Mouse (Mus musculus) yolk sac, embryonic 10.5 days (tissue): ENCODE results near the gene Gng12.
A peak's percentile ranks its signal among the peaks of the same experiment; 100 is the strongest.
"Not testable (repeated sequence)": the region's sequence is repeated elsewhere in the genome, so short reads cannot be mapped to it uniquely, and the experiment has no call there.

Experiments used
- DNase-seq: peaks from one replicate; pipeline ENCODE4 v3.0.0-alpha.2; 2017; ENCODE audit warnings: low spot score

Gene Gng12

DNA sequence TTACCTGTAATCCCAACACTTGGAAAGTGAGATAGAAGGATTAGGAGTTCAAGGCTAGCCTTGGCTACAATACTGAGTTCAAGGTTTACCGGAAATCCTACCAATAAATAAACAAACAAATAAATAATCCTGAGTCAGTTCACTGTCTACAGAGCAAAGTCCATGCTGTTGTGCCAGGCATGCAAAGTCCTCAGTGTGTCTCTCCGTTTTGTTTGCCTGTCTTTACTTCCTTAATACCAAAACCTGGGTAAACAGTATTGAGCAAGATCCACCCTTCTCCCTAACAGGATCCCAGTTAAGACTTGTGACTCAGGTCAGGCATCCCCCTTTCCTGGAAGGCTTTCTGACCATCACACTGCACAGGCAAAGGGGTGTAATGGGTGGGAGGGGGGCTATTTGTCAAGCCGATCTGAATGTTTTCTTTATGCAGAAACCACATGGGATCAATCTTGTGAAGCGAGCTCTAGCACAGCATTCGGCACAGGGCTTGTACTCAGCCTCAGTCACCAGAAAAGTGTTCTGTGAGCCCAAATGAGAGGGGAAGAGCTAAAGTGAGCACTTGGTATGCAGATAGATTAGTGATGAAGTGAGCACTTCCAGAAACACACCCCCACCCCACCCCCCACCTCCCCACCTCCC lies 133.2 kb downstream of the Gng12 start:
- DNase-seq, result peak; percentile 74

DNA sequence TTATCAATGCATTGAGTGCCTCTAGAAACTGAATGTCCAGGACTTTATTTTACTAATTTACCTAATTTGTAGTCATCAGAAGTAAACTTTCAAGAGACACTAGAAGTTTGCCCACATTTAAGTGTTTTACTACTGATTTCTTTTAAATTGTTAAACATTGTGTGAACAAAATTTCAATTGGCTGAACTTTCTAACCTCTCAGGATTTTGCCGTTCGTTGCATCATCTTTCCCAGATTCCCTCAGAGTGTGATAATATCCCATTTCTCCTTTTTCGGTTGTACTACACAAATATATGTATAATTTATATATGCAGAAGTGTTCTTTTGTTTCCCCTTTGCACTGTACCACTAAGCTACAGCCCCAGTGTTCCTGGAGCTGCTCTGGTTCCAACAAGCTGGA lies 133.8 kb downstream of the Gng12 start:
- no peak for DNase-seq

DNA sequence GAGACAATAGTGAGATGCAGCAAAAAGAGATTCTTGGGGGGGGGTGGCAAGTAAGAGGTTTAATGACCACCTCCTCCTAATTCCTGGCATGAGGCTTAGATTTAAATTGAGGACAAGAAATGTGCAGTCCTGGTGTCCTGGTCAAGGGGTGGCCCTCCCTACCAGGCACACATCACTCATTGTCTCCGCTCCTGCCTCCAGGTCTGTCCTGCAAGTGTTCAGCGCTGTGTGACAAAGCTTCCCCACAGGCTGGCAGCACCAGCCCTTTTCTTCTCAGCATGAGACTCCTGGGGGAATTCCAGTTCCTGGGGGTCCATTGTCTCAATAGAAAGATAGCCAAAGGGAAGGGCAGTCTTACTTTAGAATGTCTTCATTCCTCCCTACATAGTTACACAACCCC lies 134.2 kb downstream of the Gng12 start:
- no peak for DNase-seq

DNA sequence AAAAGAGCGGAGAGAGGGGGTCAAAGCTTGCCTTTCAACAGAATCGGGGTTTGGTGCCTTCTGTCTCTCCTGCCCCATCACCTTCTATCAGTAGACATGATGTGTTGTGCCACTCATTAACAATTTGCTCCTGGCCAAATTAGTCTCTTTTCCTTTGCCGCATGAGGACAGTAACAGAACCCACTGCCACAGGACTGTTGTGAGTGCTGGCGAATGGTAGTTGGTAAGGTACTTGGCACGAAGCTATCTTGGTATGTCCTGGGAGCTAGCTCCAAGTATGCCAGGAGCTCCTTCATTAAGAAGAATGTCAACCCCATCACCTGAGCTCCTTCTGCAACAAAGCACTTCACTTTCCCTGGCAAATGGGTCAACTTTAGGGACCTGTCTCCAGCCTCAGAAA lies 134.6 kb downstream of the Gng12 start:
- no peak for DNase-seq

GRCm38 (mm10) chr6:67032551-67032950 lies 136.4 kb downstream of the Gng12 start:
- not testable (repeated sequence) for DNase-seq

GRCm38 (mm10) chr6:67032972-67033371 lies 136.8 kb downstream of the Gng12 start:
- DNase-seq, result not testable (repeated sequence)

DNA sequence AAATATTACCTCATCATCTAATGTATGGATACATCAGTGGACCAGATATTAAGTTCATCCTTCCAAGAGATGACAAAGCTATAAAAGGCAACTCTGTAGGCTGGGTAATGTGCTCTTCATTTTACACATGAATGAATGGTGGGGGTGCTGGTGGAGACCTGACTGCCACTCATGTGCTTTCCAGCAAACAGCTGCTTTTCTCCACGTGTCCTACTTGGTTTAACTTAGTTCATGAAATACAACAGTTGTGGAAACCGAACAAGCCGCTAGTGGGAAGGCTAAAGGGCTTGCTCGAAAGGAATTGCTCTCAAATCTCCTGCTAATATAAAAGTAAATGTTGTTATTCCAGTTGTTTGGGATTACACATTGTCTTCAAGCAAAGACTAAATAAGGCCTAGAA lies 137.4 kb downstream of the Gng12 start:
- no peak for DNase-seq

DNA sequence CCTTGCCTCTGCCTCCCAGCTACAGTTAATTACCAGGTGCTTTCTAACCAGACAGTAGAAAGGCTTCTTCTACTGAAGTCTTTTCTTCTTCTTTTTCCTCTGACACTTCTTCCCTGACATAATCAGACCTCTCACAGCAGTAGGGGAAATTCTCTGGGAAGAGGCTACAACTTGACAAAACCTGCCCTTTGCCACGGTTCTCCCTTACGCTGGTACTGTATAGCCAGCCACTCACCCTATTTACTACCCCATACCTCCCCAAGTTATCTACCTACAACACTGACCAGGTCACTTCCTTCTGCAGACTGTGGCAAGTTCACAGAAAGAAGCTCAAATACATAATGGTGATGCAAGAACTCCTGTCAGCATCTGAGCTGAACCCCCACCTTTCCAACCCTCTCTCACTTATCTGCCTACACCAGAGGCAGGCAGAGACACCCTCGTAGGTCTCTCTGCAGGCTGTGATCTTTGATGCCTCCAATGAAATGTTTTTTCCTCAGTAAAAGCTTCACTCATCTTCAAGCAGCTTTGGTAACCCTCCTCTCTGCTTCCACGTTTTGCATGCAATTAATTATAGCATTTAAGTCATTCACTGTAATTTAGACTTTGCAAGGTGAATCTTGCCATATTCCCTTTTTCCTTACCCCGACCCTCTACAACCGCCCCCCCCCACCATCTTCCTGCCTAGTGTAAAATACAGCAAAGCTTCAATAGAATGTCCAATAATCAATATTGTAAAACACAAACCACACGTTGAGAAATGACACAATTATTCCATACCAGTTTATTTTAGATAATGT lies 138.3 kb downstream of the Gng12 start:
- DNase-seq, result no peak

DNA sequence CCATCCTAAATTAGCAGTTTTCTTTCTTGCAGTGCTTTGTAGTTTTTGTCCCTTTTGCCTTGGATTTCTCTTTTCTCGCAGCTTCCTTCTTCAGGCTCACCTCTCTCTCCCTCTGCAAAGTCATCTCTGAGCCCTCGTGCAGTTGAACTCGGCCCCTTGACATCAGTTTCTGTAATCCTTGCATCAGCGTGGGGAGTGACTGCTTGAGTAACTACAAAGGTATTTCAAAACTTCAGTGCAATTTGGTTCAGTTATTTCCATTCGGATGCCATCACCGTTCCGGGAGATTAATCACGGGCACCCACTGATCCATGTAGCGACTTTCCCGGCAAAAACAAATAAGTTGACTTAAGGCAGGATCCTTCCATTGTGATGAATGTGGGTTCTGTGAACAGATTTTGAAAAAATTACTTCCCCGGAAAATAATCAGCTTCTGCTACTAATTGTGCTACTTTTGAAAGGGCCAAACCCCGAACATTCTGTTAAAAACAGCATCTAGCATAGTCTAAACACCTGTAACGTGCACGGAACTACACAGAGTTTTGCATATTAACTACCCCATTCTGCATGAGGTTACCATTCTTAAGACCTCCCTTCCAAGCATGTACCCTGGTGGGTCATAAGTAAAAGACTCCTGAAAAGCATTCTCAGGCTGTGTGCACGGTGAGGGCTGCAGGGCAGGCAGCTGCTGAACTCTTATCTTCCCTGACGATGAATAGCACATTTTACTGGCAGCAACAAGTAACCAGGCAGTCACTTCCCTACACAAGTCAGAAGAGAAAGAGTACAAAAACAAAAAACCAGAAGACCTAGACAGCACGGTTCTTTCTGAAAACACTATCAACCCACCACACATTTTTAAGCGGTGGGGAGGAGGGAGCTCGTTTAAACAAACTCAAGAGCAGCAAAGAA lies 139.4 kb downstream of the Gng12 start:
- DNase-seq, result peak; percentile 43

DNA sequence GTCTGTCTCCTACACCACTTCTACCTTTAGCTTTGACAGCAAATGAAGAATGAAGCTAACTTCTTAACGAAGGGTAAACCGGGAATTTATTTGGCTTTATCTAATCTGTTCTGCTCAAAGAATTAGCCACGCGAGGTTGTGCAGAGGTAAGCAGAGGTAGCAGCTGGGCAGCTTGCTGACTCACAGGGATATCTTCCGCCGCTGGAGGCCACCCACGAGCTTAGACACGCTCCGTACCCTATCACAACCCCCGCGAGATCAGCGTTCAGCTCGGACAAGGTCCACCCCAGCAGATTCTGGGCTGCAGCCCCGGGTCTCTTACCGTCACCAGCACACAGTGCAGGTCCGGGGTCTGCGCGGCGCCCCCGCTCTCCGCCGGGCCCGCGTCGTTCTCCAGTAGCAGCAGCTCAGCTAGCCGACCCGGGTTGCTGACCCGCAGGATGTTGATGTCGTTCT lies 140.2 kb downstream of the Gng12 start:
- DNase-seq, result peak; percentile 87

- peak; percentile 97 for DNase-seq
These were observed 140.8 kb downstream of the Gng12 start, which contains the start of gene Gadd45a for GRCm38 (mm10) chr6:67036837-67037628. TSS of gene Gadd45a (minus strand) at chr6:67037457.

DNA sequence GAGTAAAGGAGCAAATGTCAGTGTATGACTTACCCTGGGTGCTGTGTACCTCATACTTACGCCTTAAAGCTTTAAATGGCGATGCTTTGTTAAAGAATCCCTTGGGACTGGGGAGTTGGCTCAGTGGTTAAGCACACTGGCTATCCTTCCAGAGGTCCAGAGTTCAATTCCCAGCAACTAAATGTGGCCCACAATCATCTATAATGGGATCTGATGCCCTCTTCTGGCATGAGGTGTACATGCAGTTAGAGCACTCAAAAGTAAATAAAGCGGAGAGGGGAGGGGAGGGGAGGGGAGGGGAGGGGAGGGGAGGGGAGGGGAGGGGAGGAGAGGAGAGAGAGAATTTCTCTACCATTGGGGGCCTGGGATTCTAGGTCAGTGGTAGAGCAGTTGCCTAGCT lies 142.8 kb downstream of the Gng12 start:
- no peak for DNase-seq

GRCm38 (mm10) chr6:67040904-67041410 lies 144.8 kb downstream of the Gng12 start:
- DNase-seq, result no peak

DNA sequence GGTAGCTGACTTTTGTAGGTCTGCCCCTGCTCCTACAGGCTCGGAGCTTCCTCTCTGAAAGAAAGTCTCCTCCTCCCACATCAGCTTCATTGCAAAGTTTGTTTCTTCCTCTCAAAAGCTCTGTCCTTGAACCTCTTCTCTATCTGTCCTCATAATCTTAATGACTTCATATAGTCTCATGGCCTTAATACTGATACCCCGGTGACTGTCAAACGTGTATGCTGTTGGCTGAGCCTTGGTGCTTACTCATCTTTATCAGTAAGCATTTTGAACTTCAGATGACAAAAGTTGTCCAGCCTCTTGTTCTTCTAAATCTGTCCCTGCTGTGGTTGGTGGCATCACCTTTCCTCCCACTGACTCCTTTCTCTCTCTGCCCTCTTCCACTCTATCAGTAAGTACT lies 149.2 kb downstream of the Gng12 start:
- DNase-seq, result no peak

DNA sequence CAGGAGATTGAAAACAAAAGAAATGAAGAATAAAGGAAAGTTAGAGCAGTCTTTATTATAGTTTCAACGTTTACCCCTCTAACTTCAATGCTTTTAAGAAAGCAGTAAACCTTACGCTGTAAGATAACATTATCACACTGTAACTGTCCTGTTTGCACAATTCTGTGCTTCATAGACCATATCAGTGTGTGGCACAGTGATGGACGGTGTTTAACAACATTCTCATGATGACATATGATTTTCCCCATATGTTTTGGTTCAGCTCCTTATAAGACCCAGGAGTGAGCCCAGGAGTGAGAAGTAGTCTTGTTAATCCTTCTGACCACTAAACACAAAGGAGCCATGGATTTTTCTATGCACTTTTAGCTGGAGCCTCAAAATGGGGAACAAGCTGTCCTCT lies 150.7 kb downstream of the Gng12 start:
- no peak for DNase-seq

GRCm38 (mm10) chr6:67048052-67048691 lies 152.0 kb downstream of the Gng12 start:
- no peak for DNase-seq

- no peak for DNase-seq
These were observed 152.9 kb downstream of the Gng12 start for GRCm38 (mm10) chr6:67048880-67049694.

GRCm38 (mm10) chr6:67049695-67050038 lies 153.5 kb downstream of the Gng12 start:
- no peak for DNase-seq

GRCm38 (mm10) chr6:67050063-67050462 lies 153.9 kb downstream of the Gng12 start:
- DNase-seq, result no peak
